Mouse (Mus musculus): Measurements from ENCODE around the gene Clasp1.

DNA sequence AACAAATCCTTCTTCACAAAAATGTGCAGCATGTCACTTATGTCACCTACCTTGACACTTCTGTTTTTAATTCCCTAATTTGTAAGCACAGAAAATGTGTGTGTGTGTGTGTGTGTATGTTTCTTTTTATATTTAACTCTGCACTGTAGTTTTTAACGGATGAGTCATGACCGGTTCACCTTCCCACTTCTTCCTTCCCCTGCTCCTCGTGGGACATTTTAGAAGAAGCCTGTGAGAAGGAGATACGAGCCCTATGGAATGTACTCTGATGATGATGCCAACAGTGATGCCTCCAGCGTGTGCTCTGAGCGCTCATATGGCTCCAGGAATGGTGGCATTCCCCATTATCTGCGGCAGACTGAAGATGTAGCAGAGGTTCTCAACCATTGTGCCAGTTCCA lies 154.0 kb downstream of the Clasp1 start:
- TF ChIP-seq POLR2A (IDR thresholded peaks at IDR 0.05; ENCODE audit: low read depth, low read length) (no peak), CTCF (conservative IDR thresholded peaks at IDR 0.05; ENCODE audit: insufficient read depth, insufficient read length, low read depth, low read length) (no peak)
